Mouse (Mus musculus) brain, embryonic 14.5 days (tissue): ENCODE data around the gene Gm28305. TPM values are rescaled to one million over a fixed set of nuclear protein-coding genes. Genes with fewer than 3 reads are reported as not detected.

Experiments used
- DNase-seq: peaks from one replicate; pipeline ENCODE4 v3.0.0-alpha.2; 2011; ENCODE audit warnings: low read depth
- CTCF ChIP-seq: fragments of 200-500 bp; IDR thresholded peaks from 2 replicates; pipeline ENCODE4 v1.5.1; 2012; ENCODE audit warnings: inconsistent platforms, mild to moderate bottlenecking, moderate library complexity, borderline replicate concordance; ENCODE audit not compliant: insufficient read depth, insufficient read length; ENCODE audit errors: extremely low read depth
- POLR2A ChIP-seq: fragments of 200-500 bp; IDR thresholded peaks from 2 replicates; pipeline ENCODE4 v1.6.1; 2012; ENCODE audit warnings: mild to moderate bottlenecking, inconsistent platforms, borderline replicate concordance; ENCODE audit not compliant: poor library complexity, insufficient read depth, insufficient read length, severe bottlenecking; ENCODE audit errors: extremely low read depth
- polyA plus RNA-seq: library from polyadenylated mRNA; depleted of rRNA; stranded (reverse); fragments of >200 nt; gene quantifications from 2 replicates; pipeline ENCODE4 v1.2.3, GENCODE M21; 2012

Gm28305 gene
- polyA plus RNA-seq, 1 experiment: not detected

DNA sequence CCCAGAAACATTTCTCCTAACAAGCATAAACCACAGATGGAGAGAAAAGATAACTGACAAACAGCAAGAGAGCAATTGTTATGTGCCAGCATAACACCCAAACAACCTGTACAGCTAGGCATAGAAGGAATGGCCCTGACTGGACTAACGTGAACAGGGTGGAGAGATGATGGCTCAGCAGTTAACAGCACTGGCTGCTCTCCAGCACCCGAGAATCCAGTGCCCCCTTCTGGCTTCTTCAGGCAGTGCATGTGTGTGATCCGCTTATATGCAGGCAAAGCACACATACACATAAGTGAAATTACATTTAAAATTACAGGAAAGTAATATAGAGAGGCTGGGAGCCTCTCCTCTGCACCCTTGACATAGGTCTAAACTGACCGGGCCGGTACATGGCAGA is 38.9 kb downstream of the Gm28305 start:
- TF ChIP-seq CTCF (peak; percentile 65), POLR2A (no peak)
- peak; percentile 51 for DNase-seq

DNA sequence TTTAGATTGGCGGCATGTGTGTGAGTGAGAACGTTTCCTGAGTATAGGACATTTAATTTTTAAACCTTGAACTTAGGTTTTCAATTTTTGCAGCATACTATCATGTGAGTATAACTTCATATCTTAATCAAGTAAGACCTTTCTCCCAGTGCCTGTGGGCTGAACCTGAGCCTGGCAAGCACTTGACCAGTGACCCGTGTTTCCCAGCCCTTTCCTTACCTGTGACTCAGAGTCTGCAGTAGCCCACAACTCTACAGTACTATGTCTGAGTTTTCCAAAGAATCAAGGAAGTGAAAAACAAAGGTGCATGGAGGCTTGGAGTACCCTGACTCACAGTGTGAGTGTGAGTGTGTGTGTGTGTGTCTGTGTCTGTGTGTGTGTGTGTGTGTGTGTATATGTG is 39.6 kb downstream of the Gm28305 start:
- no peak for TF ChIP-seq POLR2A
- DNase-seq: no peak

DNA sequence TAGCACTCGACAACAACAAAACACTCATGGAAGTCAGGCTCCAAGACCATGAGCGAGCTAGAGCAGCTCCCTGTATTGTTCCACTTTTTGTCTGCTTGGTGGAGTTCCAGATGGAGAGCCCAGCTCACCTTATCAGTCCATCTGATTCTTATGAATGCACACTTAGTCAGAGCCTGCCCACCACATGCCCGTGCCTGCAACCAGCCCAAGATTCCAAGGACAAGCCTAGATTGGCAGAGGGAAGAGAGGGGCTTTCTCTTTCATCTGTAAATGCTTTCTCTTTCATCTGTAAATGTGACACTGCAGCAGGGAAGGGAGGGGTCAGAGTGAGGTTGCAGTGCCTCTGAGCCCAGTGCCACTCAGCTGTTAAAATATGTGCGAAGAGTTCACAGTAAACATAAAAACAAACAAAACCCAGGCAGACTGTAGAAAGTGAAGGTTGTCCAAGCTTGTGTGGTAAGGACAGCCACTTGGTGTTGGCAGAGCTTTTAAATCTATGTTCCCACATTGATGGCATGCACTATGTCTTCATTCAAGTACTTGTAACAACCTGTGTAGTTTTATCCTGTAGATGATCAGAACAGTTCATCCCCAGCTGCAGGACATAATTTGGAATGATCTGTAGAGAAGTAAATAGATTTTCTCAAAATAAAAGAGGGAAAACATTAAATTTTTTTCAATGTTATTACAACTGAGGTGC is 45.4 kb downstream of the Gm28305 start:
- no peak for DNase-seq
- TF ChIP-seq CTCF (no peak), POLR2A (no peak)

DNA sequence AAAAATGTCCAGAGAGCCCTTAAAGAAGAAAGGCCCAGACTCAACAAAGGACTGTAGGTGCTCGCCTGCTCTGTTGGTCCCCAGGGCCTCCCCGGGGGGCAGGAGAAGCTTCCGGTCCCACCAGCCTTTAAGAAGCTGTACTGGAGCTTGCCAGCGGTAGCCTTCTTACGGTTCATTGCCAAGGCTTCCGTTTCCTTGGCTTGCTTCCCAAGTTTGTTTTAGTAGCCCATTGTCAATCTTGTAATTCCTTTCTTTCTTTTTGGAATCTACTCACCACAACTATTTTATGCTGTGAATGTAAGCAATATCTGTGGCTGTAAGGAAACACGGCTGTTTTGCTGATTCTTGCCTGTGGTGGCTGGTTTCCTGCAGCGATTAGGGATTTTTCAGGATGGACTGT is 48.1 kb downstream of the Gm28305 start:
- DNase-seq: peak; percentile 84
- no peak for TF ChIP-seq POLR2A
- no peak for TF ChIP-seq CTCF

DNA sequence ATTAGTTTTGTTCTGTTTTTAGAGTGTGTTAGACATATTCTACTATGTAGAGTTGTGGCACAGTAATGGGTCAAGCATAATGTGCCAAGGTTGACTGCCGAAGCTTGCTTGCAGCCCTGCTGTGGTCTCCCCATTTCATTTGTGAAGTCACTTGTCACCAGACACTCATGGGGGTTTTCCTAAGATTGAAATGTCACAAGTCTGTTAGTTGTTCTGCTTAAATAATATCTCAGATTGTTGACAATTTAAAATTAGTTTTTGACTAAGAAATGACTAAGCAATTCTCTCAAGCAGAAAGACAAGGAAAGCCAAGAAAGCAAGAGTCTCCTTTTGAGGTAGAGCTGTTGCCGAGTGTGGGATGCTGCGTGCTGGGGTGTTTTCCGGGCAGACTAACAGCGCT is 52.5 kb downstream of the Gm28305 start:
- DNase-seq: no peak
- TF ChIP-seq POLR2A: no peak
- no peak for TF ChIP-seq CTCF

DNA sequence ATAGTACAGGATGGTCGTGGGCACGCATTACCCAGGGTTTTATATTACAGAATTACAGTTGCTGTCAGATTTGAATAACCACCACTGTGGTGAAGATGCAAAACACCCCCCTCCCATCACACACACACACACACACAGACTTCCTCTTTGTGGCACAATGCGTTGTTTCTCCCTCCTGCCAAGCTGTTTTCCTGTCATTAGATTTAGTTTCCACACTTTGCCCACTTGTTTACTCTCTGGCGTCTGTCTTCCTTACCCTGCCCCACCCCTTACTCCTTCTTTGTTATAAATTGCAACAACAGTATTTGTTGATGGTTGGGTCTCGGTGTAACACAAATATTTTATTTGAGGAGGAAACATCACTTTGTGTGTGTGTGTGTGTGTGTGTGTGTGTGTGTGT is 57.8 kb downstream of the Gm28305 start:
- no peak for DNase-seq
- TF ChIP-seq CTCF (no peak), POLR2A (no peak)

DNA sequence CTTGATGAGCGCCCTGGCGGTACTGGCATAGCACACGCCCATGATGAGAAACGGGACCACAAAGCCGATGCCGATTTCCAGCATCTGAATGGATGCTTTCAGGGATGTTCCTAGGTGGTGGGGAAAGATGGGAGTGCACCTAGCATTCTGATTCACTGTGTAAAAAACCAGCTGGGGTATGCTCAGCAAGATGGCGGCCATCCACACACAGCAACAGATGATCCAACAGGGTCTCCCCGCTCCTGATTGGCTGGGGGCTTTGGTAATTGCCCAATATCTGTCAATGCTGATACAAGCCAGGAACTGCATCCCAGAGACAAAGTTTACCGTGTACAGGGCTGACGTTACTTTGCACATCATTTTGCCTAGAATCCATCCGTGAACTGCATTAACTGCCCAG is 58.6 kb downstream of the Gm28305 start:
- no peak for DNase-seq
- TF ChIP-seq CTCF (no peak), POLR2A (no peak)

DNA sequence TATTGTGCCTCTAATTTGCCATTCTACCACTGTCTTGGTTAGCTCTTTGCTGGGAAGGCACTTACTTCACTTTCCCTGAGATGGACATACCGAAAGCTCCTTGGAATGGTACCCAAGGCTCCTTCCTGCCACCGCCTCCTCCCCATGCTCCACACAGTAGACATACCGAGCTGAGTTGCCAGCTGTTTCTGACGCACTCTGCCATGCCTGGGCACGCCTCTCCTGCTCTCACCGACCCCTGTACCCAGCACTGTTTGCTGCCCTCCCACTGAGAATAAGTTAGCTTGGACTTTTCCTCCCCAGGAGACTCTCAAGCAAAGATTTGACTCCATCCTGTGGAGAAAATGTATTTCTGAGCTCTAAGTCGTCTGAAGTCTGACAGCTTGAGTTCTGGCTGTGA is 60.4 kb downstream of the Gm28305 start:
- TF ChIP-seq CTCF (no peak), POLR2A (no peak)
- no peak for DNase-seq

DNA sequence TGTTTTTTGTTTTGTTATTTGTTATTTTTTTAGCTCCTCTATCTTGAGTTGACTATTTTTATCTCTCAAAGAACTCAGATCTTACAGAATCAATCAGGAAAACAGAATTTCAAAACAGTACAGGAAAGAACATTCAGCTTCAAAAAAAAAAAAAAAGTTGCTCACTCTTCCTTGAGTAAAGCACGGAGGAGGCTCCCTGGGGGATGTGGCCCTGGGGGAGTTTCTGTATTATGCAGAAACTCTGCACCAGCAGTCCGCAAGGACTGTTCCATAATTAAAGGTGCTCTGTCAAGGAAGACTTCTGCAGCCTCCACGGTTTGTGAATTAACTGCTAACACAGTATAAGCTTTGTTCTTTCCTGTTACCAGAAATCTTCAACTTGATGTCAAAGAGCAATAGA is 61.0 kb downstream of the Gm28305 start:
- TF ChIP-seq POLR2A: no peak
- no peak for TF ChIP-seq CTCF
- DNase-seq: no peak

DNA sequence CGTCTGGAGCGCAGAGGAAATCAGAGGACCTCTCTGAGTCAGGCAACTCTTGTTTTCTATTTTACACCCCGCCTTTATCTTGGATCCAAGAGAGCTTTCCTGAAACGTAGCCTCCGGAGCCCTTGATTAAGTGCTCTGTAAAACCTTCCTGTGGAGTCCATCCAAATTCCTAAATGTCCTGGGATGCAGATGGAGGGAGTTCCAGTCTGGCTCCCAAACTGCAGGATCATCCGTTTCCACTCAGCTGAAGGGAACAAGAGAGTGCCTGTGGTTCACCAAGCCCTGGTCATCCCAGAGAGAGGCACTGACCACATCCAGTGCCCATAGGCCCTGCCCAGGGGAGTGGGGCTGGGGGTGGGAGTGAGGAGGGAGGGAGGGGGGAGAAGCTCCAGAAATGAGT is 61.8 kb downstream of the Gm28305 start:
- TF ChIP-seq CTCF (no peak), POLR2A (no peak)
- DNase-seq: no peak

DNA sequence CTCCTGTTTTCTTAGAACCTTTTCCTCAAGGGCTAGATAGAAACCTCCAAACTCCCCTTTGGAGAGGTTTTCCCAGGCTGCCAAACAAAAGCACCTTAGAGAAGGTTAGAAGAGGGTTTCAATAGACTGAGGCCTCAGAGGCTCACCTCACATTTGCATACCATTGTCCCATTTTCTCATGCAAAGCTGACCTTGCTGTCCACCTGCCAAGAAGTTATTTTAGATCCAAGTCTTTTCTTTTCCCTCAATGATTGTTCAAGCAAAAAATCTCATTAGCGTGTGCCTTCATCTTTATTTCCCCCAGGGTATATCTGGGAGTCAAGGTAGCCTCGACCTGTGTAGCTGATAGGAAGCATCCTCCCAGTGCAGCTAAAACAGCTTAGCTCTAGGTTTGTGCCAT is 62.4 kb downstream of the Gm28305 start:
- TF ChIP-seq POLR2A (no peak), CTCF (no peak)

DNA sequence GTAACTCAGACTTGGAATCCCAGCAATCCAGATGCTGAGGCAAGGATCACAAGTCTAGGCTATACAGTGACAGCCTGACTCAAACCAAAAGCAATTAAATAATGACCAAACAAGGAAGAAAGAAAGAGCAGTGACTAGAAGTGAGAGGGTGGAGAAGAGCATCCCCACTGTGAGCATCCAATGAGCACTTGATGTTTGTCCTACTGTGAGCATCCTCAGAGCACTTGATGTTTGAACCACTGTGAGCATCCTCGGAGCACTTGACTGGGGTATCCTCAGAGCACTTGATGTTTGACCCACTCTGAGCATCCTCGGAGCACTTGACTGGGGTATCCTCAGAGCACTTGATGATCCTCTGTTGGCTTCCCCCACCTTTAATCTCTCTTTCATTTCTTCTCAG is 64.5 kb downstream of the Gm28305 start:
- TF ChIP-seq CTCF (no peak), POLR2A (no peak)
- DNase-seq: no peak

More for the DNA sequence above, 62.4 kb downstream of the Gm28305 start:
- no peak for DNase-seq

DNA sequence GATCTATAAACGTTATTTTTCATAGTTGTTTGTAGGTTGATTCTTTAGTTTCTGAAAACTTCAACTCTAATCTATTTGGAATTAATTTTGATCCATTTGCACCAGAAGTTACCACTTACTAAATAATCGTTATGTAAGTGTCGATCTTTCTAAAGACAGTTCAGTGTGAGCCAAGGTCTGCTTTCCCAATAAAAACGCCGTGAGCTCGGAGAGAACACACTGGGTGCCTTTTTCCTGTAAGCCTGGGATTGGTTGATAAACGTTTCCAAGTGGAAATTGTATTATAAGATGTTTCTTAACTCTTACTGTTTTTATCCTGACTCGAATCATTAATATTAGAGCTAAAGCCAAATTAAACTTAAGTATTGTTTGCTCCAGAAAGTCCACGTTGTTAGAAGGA is 66.5 kb downstream of the Gm28305 start:
- TF ChIP-seq POLR2A (no peak), CTCF (no peak)
- no peak for DNase-seq

DNA sequence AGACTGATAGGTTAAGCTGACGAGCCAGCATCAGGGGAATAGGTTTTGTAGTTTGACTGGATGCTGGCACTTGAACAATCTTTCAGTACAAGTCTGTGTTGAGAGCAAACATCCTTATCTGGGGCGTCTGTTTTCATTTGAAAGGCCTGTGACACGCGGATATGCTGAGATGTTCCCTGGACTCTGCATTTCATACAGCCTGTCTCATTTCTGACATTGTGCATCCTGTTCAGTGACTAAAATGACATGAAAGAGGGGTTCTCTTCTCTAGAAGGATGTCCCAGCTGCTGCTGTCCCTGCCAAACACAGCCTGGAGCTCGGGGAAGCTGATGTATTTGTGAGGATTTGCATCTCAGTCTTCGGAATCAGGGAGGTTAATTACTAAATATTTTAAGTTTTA is 67.0 kb downstream of the Gm28305 start:
- no peak for TF ChIP-seq POLR2A
- TF ChIP-seq CTCF: no peak
- DNase-seq: no peak
